Mouse (Mus musculus): ENCODE data around the gene Gm9857. TPM values are rescaled to one million over a fixed set of nuclear protein-coding genes. Genes with fewer than 3 reads are reported as not detected.

Gm9857 gene
- polyA plus RNA-seq, 1 experiment from 2014 or later: not detected

DNA sequence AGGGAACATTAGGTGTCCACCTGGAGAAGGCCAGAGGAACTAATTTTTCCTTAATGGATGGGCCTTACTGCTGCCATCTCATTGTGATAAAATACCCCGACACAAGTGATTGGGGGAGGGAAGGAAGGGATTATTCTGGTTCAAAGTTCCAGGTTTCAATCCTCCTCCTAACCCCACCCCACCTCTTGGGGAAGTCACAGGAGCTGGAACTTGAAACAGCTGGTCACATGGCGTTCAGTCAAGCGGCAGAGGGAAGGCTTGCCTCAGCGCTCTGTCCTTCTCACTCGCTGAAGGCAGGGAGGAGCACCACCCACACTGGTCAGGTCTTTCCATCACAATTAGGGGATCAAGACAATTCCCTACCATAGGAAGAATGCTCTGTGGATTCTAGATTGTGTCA is 1.6 kb downstream of the Gm9857 start:
- Histone ChIP-seq H3K4me3 (ENCODE audit: low read length) (no peak overlapping the region), H3K4me2 (ENCODE audit: low read depth, low read length) (no peak overlapping the region), H3K27me3 (replicated peaks; ENCODE audit: control insufficient read depth, insufficient read depth, low read length) (no peaks in the 10 kb centered on the region), H3K27ac (ENCODE audit: low read length) (no peak overlapping the region), H3K36me3 (ENCODE audit: control insufficient read depth, insufficient read depth, low read length) (no peaks in the 10 kb centered on the region), H3K9ac (ENCODE audit: low read depth, low read length) (no peak overlapping the region), H3K4me1 (ENCODE audit: control insufficient read depth, insufficient read depth, low read length) (no peaks in the 10 kb centered on the region), H3K9me3 (ENCODE audit: control insufficient read depth, low read length) (no peaks in the 10 kb centered on the region)
- 91% methylated on average over 5 of the region's 5 CpGs for WGBS
- no peak for ATAC-seq

DNA sequence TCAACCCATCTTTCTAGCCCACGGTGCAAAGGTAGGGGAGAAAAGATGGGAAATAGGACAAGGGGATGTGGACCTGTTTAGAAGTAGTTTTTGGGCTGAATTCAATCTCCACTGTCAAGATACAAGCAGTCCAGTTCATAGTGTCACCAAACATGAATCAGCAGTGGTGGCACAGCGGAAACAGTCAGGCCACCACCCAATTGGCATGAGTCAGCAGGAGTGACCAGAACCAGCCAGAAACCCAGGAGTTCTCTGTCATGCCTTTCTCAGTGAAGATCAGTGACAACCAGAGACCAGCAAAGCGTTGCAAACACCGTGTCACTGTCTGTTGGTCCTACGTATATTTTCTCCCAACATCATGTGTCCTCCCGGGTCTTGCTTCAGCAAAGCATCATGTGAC is 6.7 kb downstream of the Gm9857 start:
- H3K9ac ChIP-seq (ENCODE audit: low read depth, low read length): no peak overlapping the region
- H3K9me3 ChIP-seq (ENCODE audit: control insufficient read depth, low read length): peaks cover 3% of the 10 kb centered on the region; the same call in 1 of the 2 replicates
- WGBS: 95% methylated on average over 6 of the region's 6 CpGs
- no peak for ATAC-seq
- no peaks in the 10 kb centered on the region for H3K36me3 ChIP-seq (ENCODE audit: control insufficient read depth, insufficient read depth, low read length)
- H3K4me3 ChIP-seq (ENCODE audit: low read length): no peak overlapping the region
- H3K27me3 ChIP-seq (replicated peaks; ENCODE audit: control insufficient read depth, insufficient read depth, low read length): no peaks in the 10 kb centered on the region
- no peaks in the 10 kb centered on the region for H3K4me1 ChIP-seq (ENCODE audit: control insufficient read depth, insufficient read depth, low read length)
- no peak overlapping the region for H3K27ac ChIP-seq (ENCODE audit: low read length)
- no peak overlapping the region for H3K4me2 ChIP-seq (ENCODE audit: low read depth, low read length)

DNA sequence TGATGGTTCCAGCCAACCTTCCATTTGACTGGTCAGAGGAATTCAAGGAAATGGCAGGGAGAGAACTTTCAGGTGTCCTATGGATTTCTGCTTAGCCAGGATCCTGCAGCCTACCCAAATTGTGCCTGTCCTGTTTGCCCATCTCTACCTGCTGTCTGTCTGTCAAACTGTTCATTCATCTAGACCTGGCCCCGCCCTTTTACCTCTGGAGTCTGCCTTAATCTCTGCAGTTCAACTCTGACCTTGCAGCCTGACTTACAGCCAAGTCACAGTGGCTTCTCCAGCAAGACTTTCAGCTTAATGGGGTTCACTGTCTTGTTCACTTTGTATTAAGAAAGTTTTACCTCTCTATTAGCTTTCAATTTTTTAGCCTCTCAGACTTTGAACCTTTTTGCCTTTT is 13.9 kb downstream of the Gm9857 start:
- Histone ChIP-seq H3K27ac (ENCODE audit: low read length) (no peak overlapping the region), H3K27me3 (replicated peaks; ENCODE audit: control insufficient read depth, insufficient read depth, low read length) (no peaks in the 10 kb centered on the region), H3K36me3 (ENCODE audit: control insufficient read depth, insufficient read depth, low read length) (no peaks in the 10 kb centered on the region), H3K9me3 (ENCODE audit: control insufficient read depth, low read length) (peaks cover 3% of the 10 kb centered on the region; the same call in 1 of the 2 replicates), H3K4me1 (ENCODE audit: control insufficient read depth, insufficient read depth, low read length) (no peaks in the 10 kb centered on the region), H3K9ac (ENCODE audit: low read depth, low read length) (no peak overlapping the region), H3K4me2 (ENCODE audit: low read depth, low read length) (no peak overlapping the region), H3K4me3 (ENCODE audit: low read length) (no peak overlapping the region)
- 63% methylated on average over 1 of the region's 1 CpGs for WGBS
- ATAC-seq: peak; percentile 54

DNA sequence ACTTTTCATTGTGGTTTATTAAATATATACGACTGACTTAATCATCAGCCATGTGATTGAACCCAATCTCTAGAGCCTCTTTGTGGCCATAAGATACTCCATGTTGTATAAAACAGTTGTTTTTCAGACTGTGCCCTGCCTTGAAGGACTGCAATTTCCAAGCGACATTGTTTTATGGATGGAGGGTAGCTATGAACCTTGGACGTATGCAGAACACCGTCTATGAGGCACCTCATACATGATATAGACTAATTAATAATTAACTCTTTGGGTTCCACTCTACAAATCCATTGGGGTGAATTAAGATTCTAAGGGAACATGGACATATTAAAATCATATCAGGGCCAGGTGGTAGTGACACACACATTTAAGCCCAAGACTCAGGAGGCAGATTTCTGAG is 14.6 kb downstream of the Gm9857 start:
- Histone ChIP-seq H3K4me1 (ENCODE audit: control insufficient read depth, insufficient read depth, low read length) (no peaks in the 10 kb centered on the region), H3K27me3 (replicated peaks; ENCODE audit: control insufficient read depth, insufficient read depth, low read length) (no peaks in the 10 kb centered on the region), H3K36me3 (ENCODE audit: control insufficient read depth, insufficient read depth, low read length) (no peaks in the 10 kb centered on the region), H3K9me3 (ENCODE audit: control insufficient read depth, low read length) (peaks cover 3% of the 10 kb centered on the region; the same call in 1 of the 2 replicates), H3K4me2 (ENCODE audit: low read depth, low read length) (no peak overlapping the region), H3K4me3 (ENCODE audit: low read length) (no peak overlapping the region), H3K27ac (ENCODE audit: low read length) (peak overlapping the region; percentile 16; the same call in 1 of the 2 replicates), H3K9ac (ENCODE audit: low read depth, low read length) (no peak overlapping the region)
- 63% methylated on average over 4 of the region's 4 CpGs for WGBS
- ATAC-seq: peak; percentile 71

DNA sequence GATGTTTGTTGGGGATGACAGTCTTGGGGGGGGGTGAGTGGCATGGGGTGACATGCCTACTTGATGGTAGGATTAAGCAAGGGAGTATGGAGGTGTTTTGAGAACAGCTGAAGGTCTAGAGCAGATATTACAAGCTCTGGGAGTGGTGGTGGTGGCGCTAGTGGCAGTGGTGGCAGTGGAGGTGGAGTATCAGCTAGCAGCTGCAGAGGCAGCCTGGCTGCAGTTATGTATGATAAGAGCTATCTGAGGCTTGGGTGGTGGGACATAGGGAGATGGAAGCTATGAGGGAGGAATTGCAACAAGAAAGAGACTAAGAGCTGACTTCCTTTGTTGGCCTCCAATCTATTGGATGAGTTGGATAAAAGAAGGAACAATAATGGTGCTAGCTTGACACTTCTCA is 18.4 kb downstream of the Gm9857 start:
- no peaks in the 10 kb centered on the region for H3K27me3 ChIP-seq (replicated peaks; ENCODE audit: control insufficient read depth, insufficient read depth, low read length)
- no peaks in the 10 kb centered on the region for H3K36me3 ChIP-seq (ENCODE audit: control insufficient read depth, insufficient read depth, low read length)
- no peaks in the 10 kb centered on the region for H3K9me3 ChIP-seq (ENCODE audit: control insufficient read depth, low read length)
- no peak overlapping the region for H3K9ac ChIP-seq (ENCODE audit: low read depth, low read length)
- 91% methylated on average over 1 of the region's 1 CpGs for WGBS
- H3K27ac ChIP-seq (ENCODE audit: low read length): no peak overlapping the region
- ATAC-seq: no peak
- no peaks in the 10 kb centered on the region for H3K4me1 ChIP-seq (ENCODE audit: control insufficient read depth, insufficient read depth, low read length)
- no peak overlapping the region for H3K4me3 ChIP-seq (ENCODE audit: low read length)
- H3K4me2 ChIP-seq (ENCODE audit: low read depth, low read length): no peak overlapping the region

DNA sequence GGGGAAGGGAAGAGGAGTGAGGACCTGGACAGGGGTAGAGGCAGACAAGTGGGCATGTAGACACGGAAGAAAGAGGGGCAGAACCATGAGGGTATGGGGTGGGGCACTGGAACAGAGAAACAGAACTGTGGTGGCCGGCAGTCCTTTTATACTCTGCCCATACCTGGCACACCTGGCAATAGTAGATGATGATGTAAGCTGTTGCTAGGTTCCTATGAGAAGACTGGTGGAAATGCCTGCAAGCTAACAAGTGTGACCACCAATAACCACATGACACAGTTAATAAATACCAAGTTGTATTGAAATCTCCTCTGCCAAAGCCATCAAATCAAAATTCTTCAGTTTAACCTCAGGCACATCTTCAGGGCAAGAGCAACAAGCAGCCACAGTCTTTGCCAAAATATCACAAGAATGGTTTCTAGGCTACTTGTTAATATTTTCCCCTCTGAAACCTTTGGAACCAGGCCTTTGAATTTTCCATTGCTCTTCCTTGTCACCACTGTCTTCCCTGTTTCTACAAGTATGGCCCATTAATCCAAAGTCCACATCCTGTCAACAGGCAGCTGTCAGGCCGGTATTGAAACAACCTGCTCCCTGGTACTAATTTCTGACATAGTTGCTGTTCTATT is 19.7 kb downstream of the Gm9857 start:
- Histone ChIP-seq H3K9ac (ENCODE audit: low read depth, low read length) (no peak overlapping the region), H3K4me2 (ENCODE audit: low read depth, low read length) (no peak overlapping the region), H3K9me3 (ENCODE audit: control insufficient read depth, low read length) (no peaks in the 10 kb centered on the region), H3K36me3 (ENCODE audit: control insufficient read depth, insufficient read depth, low read length) (no peaks in the 10 kb centered on the region), H3K4me1 (ENCODE audit: control insufficient read depth, insufficient read depth, low read length) (no peaks in the 10 kb centered on the region), H3K4me3 (ENCODE audit: low read length) (no peak overlapping the region), H3K27ac (ENCODE audit: low read length) (peak overlapping the region; percentile 26; the same call in 1 of the 2 replicates), H3K27me3 (replicated peaks; ENCODE audit: control insufficient read depth, insufficient read depth, low read length) (no peaks in the 10 kb centered on the region)
- ATAC-seq: peak; percentile 66
- WGBS: 80% methylated on average over 3 of the region's 3 CpGs

DNA sequence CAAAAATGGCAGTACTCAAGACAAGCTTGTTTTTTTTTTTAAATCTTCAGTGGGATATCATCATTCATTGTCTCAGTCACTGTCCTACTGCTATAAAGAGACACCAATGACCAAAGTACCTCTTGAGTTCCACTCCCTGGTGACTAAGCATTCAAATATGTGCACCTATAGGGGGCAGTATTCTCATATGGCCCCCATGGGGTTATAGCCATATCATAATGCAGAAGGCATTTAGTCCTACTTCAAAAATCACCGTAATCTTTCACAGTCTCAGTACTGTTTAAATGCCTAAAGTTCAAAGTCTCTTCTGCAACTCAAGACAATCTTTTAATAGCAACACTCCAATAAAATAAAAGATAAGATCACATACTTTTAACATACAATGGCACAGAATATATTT is 21.4 kb downstream of the Gm9857 start:
- Histone ChIP-seq H3K27me3 (replicated peaks; ENCODE audit: control insufficient read depth, insufficient read depth, low read length) (no peaks in the 10 kb centered on the region), H3K9ac (ENCODE audit: low read depth, low read length) (no peak overlapping the region), H3K4me1 (ENCODE audit: control insufficient read depth, insufficient read depth, low read length) (no peaks in the 10 kb centered on the region), H3K4me3 (ENCODE audit: low read length) (no peak overlapping the region), H3K4me2 (ENCODE audit: low read depth, low read length) (no peak overlapping the region), H3K9me3 (ENCODE audit: control insufficient read depth, low read length) (no peaks in the 10 kb centered on the region), H3K36me3 (ENCODE audit: control insufficient read depth, insufficient read depth, low read length) (no peaks in the 10 kb centered on the region), H3K27ac (ENCODE audit: low read length) (no peak overlapping the region)
- WGBS: 77% methylated on average over 1 of the region's 1 CpGs
- peak; percentile 61 for ATAC-seq

DNA sequence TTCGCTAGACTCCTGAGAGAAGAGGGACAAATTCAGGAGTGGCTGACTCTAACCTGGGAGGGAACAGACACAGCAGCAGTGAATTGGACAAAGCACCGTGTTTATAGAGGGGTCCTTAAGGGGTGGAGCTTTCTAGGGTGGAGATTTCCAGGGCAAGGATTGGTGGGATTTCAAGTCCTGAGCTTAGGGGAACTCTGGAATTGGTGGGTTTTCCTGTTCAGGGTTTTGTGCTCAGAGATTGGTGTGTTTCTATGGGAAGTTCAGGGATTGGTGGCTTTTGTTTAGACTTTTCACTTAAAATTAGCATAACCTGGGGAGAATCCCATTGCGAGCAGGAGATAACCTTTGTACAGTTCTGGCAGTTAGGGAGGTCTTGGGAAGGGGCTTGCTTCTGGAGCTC is 22.3 kb downstream of the Gm9857 start:
- H3K27me3 ChIP-seq (replicated peaks; ENCODE audit: control insufficient read depth, insufficient read depth, low read length): no peaks in the 10 kb centered on the region
- no peak overlapping the region for H3K4me3 ChIP-seq (ENCODE audit: low read length)
- H3K4me2 ChIP-seq (ENCODE audit: low read depth, low read length): no peak overlapping the region
- ATAC-seq: no peak
- no peaks in the 10 kb centered on the region for H3K4me1 ChIP-seq (ENCODE audit: control insufficient read depth, insufficient read depth, low read length)
- no peak overlapping the region for H3K9ac ChIP-seq (ENCODE audit: low read depth, low read length)
- no peak overlapping the region for H3K27ac ChIP-seq (ENCODE audit: low read length)
- 50% methylated on average over 3 of the region's 3 CpGs for WGBS
- no peaks in the 10 kb centered on the region for H3K36me3 ChIP-seq (ENCODE audit: control insufficient read depth, insufficient read depth, low read length)
- H3K9me3 ChIP-seq (ENCODE audit: control insufficient read depth, low read length): no peaks in the 10 kb centered on the region

DNA sequence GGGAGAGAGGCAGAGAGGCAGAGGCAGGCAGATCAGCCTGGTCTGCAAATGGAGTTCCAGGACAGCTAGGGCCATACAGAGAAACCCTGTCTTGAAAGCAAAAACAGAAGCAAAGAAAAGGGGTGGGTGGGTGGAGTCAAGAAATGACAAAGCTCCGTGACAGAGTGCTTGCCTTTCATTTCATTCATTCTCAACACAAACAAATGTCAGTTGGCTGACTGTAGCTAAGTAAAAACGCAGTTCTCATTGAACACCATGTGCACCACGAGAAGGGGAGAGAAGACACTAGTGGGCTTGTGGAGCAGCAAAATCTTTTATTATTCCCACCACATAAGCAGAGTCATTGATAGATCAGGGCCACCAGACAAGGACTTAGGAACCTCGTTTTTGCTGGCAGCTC is 23.4 kb downstream of the Gm9857 start:
- Histone ChIP-seq H3K27me3 (replicated peaks; ENCODE audit: control insufficient read depth, insufficient read depth, low read length) (no peaks in the 10 kb centered on the region), H3K36me3 (ENCODE audit: control insufficient read depth, insufficient read depth, low read length) (no peaks in the 10 kb centered on the region), H3K9me3 (ENCODE audit: control insufficient read depth, low read length) (no peaks in the 10 kb centered on the region), H3K4me3 (ENCODE audit: low read length) (no peak overlapping the region), H3K4me2 (ENCODE audit: low read depth, low read length) (no peak overlapping the region), H3K9ac (ENCODE audit: low read depth, low read length) (no peak overlapping the region), H3K27ac (ENCODE audit: low read length) (no peak overlapping the region), H3K4me1 (ENCODE audit: control insufficient read depth, insufficient read depth, low read length) (no peaks in the 10 kb centered on the region)
- ATAC-seq: no peak
- 44% methylated on average over 4 of the region's 4 CpGs for WGBS

GRCm38 (mm10) chr3:108915999-108916398 is 24.2 kb downstream of the Gm9857 start:
- Histone ChIP-seq H3K4me1 (ENCODE audit: control insufficient read depth, insufficient read depth, low read length) (no peaks in the 10 kb centered on the region), H3K27ac (ENCODE audit: low read length) (no peak overlapping the region), H3K36me3 (ENCODE audit: control insufficient read depth, insufficient read depth, low read length) (no peaks in the 10 kb centered on the region), H3K9ac (ENCODE audit: low read depth, low read length) (no peak overlapping the region), H3K4me3 (ENCODE audit: low read length) (no peak overlapping the region), H3K9me3 (ENCODE audit: control insufficient read depth, low read length) (no peaks in the 10 kb centered on the region), H3K27me3 (replicated peaks; ENCODE audit: control insufficient read depth, insufficient read depth, low read length) (no peaks in the 10 kb centered on the region), H3K4me2 (ENCODE audit: low read depth, low read length) (no peak overlapping the region)
- 69% methylated on average over 1 of the region's 1 CpGs for WGBS
- ATAC-seq: no peak

Measured in intestine, embryonic 16.5 days (tissue).